In genomic region chr8:34731096-34731999, GRCm38 (mm10) we compare ENCODE assay signal across 9 mouse cellular contexts.
A peak's percentile ranks its signal among the peaks of the same experiment; 100 is the strongest.
DNase-seq lines count a peak whose midpoint lies in the region; ATAC-seq and TF ChIP-seq lines count a peak whose summit lies in the region.
"Had no signal": no experiment of that assay in that cellular context is flagged by ENCODE, and none has a peak within 500 bp of the region (broad histone marks: within the 10 kb centered on the region; RNA-seq: fewer than 3 reads in every experiment).

No protein-coding gene starts in this region.

- H3K27ac ChIP-seq in spleen, adult 2 months (ENCODE audit: insufficient read depth, low read length) = 0 out of 2 replicates have a peak overlapping the region, but pooled peaks have one; percentile 10
- no peak overlapping the region for H3K27ac ChIP-seq in embryonic facial prominence, embryonic 13.5 days
- no peak overlapping the region for H3K27ac ChIP-seq in limb, embryonic 14.5 days (replicated peaks; ENCODE audit: low read depth, low read length)
- H3K27ac ChIP-seq: layer of hippocampus, adult 2 months; macrophage had no signal

- no peaks in the 10 kb centered on the region for H3K36me3 ChIP-seq in spleen, adult 2 months (ENCODE audit: control insufficient read depth, insufficient read depth, low read length)
- H3K36me3 ChIP-seq in embryonic facial prominence, embryonic 13.5 days = no peaks in the 10 kb centered on the region
- H3K36me3 ChIP-seq in limb, embryonic 14.5 days (ENCODE audit: control insufficient read depth, insufficient read depth, low read length) = no peaks in the 10 kb centered on the region

- TF ChIP-seq CTCF in spleen, adult 2 months (IDR thresholded peaks at IDR 0.05; ENCODE audit: extremely low read depth, insufficient read depth, insufficient read length, insufficient replicate concordance) = no peak

- H3K9ac ChIP-seq in embryonic facial prominence, embryonic 13.5 days = no peak overlapping the region
- no peak overlapping the region for H3K9ac ChIP-seq in limb, embryonic 14.5 days (ENCODE audit: low read depth, low read length, severe bottlenecking)

- H3K27me3 ChIP-seq in spleen, adult 2 months (ENCODE audit: control insufficient read depth, insufficient read depth, low read length) = no peaks in the 10 kb centered on the region
- H3K27me3 ChIP-seq in embryonic facial prominence, embryonic 13.5 days = peaks cover 11% of the 10 kb centered on the region
- no peaks in the 10 kb centered on the region for H3K27me3 ChIP-seq in limb, embryonic 14.5 days (ENCODE audit: control insufficient read depth, insufficient read depth, low read length)

- peaks cover 19% of the 10 kb centered on the region for H3K4me1 ChIP-seq in spleen, adult 2 months (ENCODE audit: control insufficient read depth, insufficient read depth, insufficient read length)
- 0 out of 2 replicates have a peak, but pooled peaks cover 2% of the 10 kb centered on the region for H3K4me1 ChIP-seq in embryonic facial prominence, embryonic 13.5 days
- no peaks in the 10 kb centered on the region; the same call in 1 of the 2 replicates for H3K4me1 ChIP-seq in limb, embryonic 14.5 days (ENCODE audit: control insufficient read depth, insufficient read depth, low read length)

- no peak for TF ChIP-seq POLR2A in spleen, adult 2 months (IDR thresholded peaks at IDR 0.05; ENCODE audit: low read depth, low read length)
- no peak for TF ChIP-seq POLR2A in limb, embryonic 14.5 days (IDR thresholded peaks at IDR 0.05; ENCODE audit: borderline replicate concordance, extremely low read depth, insufficient read depth, insufficient read length)

- 7% methylated on average over 12 of the region's 12 CpGs for WGBS in spleen, adult 2 months
- WGBS in embryonic facial prominence, embryonic 13.5 days = 29% methylated on average over 12 of the region's 12 CpGs
- 40% methylated on average over 12 of the region's 12 CpGs for WGBS in limb, embryonic 14.5 days

- no peaks in the 10 kb centered on the region for H3K9me3 ChIP-seq in embryonic facial prominence, embryonic 13.5 days
- H3K9me3 ChIP-seq in limb, embryonic 14.5 days (ENCODE audit: control insufficient read depth, low read length) = no peaks in the 10 kb centered on the region

- peak overlapping the region; percentile 46 for H3K4me3 ChIP-seq in spleen, adult 2 months (ENCODE audit: extremely low read depth, insufficient read depth, insufficient read length)
- H3K4me3 ChIP-seq in embryonic facial prominence, embryonic 13.5 days = no peak overlapping the region
- no peak overlapping the region for H3K4me3 ChIP-seq in limb, embryonic 14.5 days (replicated peaks; ENCODE audit: low read length)
- H3K4me3 ChIP-seq: layer of hippocampus, adult 2 months had no signal

- peak overlapping the region; percentile 32 for H3K4me2 ChIP-seq in embryonic facial prominence, embryonic 13.5 days
- H3K4me2 ChIP-seq in limb, embryonic 14.5 days (replicated peaks; ENCODE audit: low read depth, low read length, severe bottlenecking) = 0 out of 2 replicates have a peak overlapping the region, but pooled peaks have one; percentile 2

- DNase-seq in spleen, adult 2 months (ENCODE audit: low read depth in 1 of 2, low spot score in 2 of 2) = no peak
- DNase-seq in spleen, postnatal 10 days (ENCODE audit: low spot score in 2 of 2) = no peak
- no peak for DNase-seq in limb, embryonic 14.5 days (ENCODE audit: low spot score)
- DNase-seq in MN1 (ENCODE audit: low spot score) = no peak
- no peak for DNase-seq in left cerebral cortex, adult 8-10 months (ENCODE audit: low spot score in 2 of 2)

- ATAC-seq in embryonic facial prominence, embryonic 13.5 days (ENCODE audit: insufficient number of reproducible peaks, insufficient read depth, low FRiP score, low TSS enrichment, low read depth) = no peak
- ATAC-seq in limb, embryonic 14.5 days (ENCODE audit: low FRiP score, low read depth) = no peak
- ATAC-seq in erythroid progenitor cell, adult 5-6 weeks (replicated peaks; ENCODE audit: low FRiP score, poor library complexity, severe bottlenecking) = no peak
